Mouse (Mus musculus) fibroblast of lung, adult 2 months (primary cell): ENCODE results near the gene Rnf115.
A peak's percentile ranks its signal among the peaks of the same experiment; 100 is the strongest.
"Not testable (repeated sequence)": the region's sequence is repeated elsewhere in the genome, so short reads cannot be mapped to it uniquely, and the experiment has no call there.

Experiments used
- DNase-seq: peaks from one replicate; pipeline ENCODE4 v3.0.0-alpha.2; 2011; ENCODE audit warnings: low read depth

Gene Rnf115

GRCm38 (mm10) chr3:96727343-96727827, at the start of gene Rnf115, which contains the start of gene Polr3c:
Gene Rnf115, plus strand, starts transcription at chr3:96727664.
Gene Polr3c, minus strand, starts transcription at chr3:96727628.
- peak; percentile 81 for DNase-seq

GRCm38 (mm10) chr3:96678456-96678855, 49.0 kb upstream of the Rnf115 start:
- no peak for DNase-seq

- no peak for DNase-seq
Observed at GRCm38 (mm10) chr3:96679159-96679674, 48.2 kb upstream of the Rnf115 start.

- DNase-seq: no peak
Observed at GRCm38 (mm10) chr3:96680269-96680956, 47.1 kb upstream of the Rnf115 start.

- DNase-seq: no peak
Observed at GRCm38 (mm10) chr3:96683496-96683895, 44.0 kb upstream of the Rnf115 start.

- no peak for DNase-seq
Observed at GRCm38 (mm10) chr3:96684151-96684821, 43.2 kb upstream of the Rnf115 start.

GRCm38 (mm10) chr3:96684822-96685156, 42.7 kb upstream of the Rnf115 start:
- no peak for DNase-seq

- DNase-seq: not testable (repeated sequence)
Observed at GRCm38 (mm10) chr3:96686057-96686456, 41.4 kb upstream of the Rnf115 start.

GRCm38 (mm10) chr3:96688854-96689253, 38.6 kb upstream of the Rnf115 start:
- DNase-seq: no peak

- no peak for DNase-seq
Observed at GRCm38 (mm10) chr3:96690298-96690697, 37.2 kb upstream of the Rnf115 start.

GRCm38 (mm10) chr3:96692506-96692905, 35.0 kb upstream of the Rnf115 start:
- no peak for DNase-seq

GRCm38 (mm10) chr3:96693579-96693978, 33.9 kb upstream of the Rnf115 start:
- DNase-seq: no peak

GRCm38 (mm10) chr3:96696198-96696765, 31.2 kb upstream of the Rnf115 start, which contains the start of gene Pias3:
Gene Pias3, plus strand, starts transcription at chr3:96696384.
- peak; percentile 53 for DNase-seq

GRCm38 (mm10) chr3:96696766-96697732, 30.4 kb upstream of the Rnf115 start:
- peak; percentile 61 for DNase-seq

- DNase-seq: no peak
Observed at GRCm38 (mm10) chr3:96698993-96699690, 28.3 kb upstream of the Rnf115 start.

GRCm38 (mm10) chr3:96700376-96700775, 27.1 kb upstream of the Rnf115 start:
- DNase-seq: no peak

- no peak for DNase-seq
Observed at GRCm38 (mm10) chr3:96701003-96701402, 26.5 kb upstream of the Rnf115 start.

- DNase-seq: no peak
Observed at GRCm38 (mm10) chr3:96704778-96705177, 22.7 kb upstream of the Rnf115 start.

GRCm38 (mm10) chr3:96706217-96706616, 21.2 kb upstream of the Rnf115 start:
- no peak for DNase-seq

GRCm38 (mm10) chr3:96706984-96707383, 20.5 kb upstream of the Rnf115 start:
- no peak for DNase-seq
